Mouse (Mus musculus) G1E (cell line): ENCODE data around the gene Slc13a5.

Experiments
- CTCF ChIP-seq: IDR thresholded peaks from 2 replicates; pipeline ENCODE4 v1.5.1; 2012; ENCODE audit warnings: low read depth, low read length, inconsistent platforms, mixed read lengths
- GATA1 ChIP-seq: IDR thresholded peaks from 2 replicates; pipeline ENCODE4 v1.6.1; 2012; ENCODE audit warnings: borderline replicate concordance, low read length, inconsistent platforms, mixed read lengths

DNA sequence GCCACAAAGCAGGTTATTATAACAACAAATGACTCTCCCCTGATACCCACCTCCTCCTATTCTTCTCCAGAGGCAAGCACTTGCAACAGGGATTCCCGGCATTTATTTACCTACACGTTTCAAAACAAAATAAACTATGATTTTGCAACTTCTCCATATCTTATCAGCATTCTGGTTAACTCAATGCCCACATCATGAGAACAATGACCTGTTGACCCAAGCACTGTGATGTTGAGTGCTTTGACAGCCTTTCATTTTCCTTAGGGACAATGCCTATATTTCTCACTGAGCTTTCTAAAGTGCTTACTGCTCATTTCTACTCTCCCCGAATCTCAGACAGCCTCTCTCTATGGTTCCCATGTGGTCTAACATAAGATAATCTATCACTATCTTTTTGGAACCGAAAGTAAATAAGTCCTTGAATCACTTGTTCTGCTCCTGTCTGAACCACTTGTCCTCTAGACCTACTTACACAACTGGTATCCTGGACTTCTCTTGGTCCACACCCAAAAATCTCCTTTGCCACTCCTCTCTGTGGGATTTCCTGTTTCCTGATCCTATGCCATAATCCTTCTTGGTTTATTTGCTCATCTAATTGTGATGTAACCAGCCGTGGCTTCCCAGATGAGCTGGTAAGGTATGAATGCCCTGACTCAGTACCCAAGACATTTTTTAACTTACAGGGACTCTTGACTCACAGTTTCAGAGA, 14.3 kb upstream of the Slc13a5 start:
- no peak for TF ChIP-seq CTCF
- no peak for TF ChIP-seq GATA1
